Mouse (Mus musculus) myocyte (in vitro differentiated cells): ENCODE data around the gene Rhbdf2.
"Not testable (repeated sequence)": the region's sequence is repeated elsewhere in the genome, so short reads cannot be mapped to it uniquely, and the experiment has no call there.

ENCODE experiments used
- CEBPB ChIP-seq: IDR thresholded peaks from 2 replicates; pipeline ENCODE4 v1.6.1; 2011; ENCODE audit warnings: mild to moderate bottlenecking, moderate library complexity; ENCODE audit not compliant: poor library complexity, insufficient read depth, severe bottlenecking
- E2F4 ChIP-seq: IDR thresholded peaks from one replicate; pipeline ENCODE4 v1.6.1; 2011; ENCODE audit warnings: mild to moderate bottlenecking, control low read depth, moderate library complexity; ENCODE audit not compliant: insufficient read depth
- MAX ChIP-seq: IDR thresholded peaks from one replicate; pipeline ENCODE4 v1.6.1; 2011; ENCODE audit warnings: low read depth, mild to moderate bottlenecking, control low read depth
- MYOD1 ChIP-seq, 3 experiments: IDR thresholded peaks; one replicate each; pipeline ENCODE4 v1.6.1; 2011; ENCODE audit warnings: control low read depth in 2 of 3, low read depth in 2 of 3, mild to moderate bottlenecking in 2 of 3, moderate library complexity in 1 of 3; ENCODE audit not compliant: insufficient read length in 2 of 3, control insufficient read depth in 1 of 3
- MYOG ChIP-seq, 3 experiments: IDR thresholded peaks; one replicate each; pipeline ENCODE4 v1.6.1; 2011; ENCODE audit warnings: control low read depth in 2 of 3, low read depth in 2 of 3, mild to moderate bottlenecking in 2 of 3; ENCODE audit not compliant: insufficient read length in 2 of 3, control insufficient read depth in 1 of 3, insufficient read depth in 1 of 3
- POLR2A ChIP-seq: IDR thresholded peaks from one replicate; pipeline ENCODE4 v1.6.1; 2011; ENCODE audit warnings: low read depth, mild to moderate bottlenecking, control low read depth, moderate library complexity; ENCODE audit not compliant: insufficient read length
- POLR2AphosphoS2 ChIP-seq: IDR thresholded peaks from one replicate; pipeline ENCODE4 v1.6.1; 2011; ENCODE audit warnings: low read depth, control low read depth; ENCODE audit not compliant: insufficient read length
- REST ChIP-seq: IDR thresholded peaks from one replicate; pipeline ENCODE4 v1.6.1; 2011; ENCODE audit warnings: mild to moderate bottlenecking, control low read depth, moderate library complexity; ENCODE audit not compliant: insufficient read depth, insufficient read length
- SRF ChIP-seq: IDR thresholded peaks from one replicate; pipeline ENCODE4 v1.6.1; 2011; ENCODE audit warnings: low read depth; ENCODE audit not compliant: control insufficient read depth, insufficient read length
- TCF12 ChIP-seq: IDR thresholded peaks from one replicate; pipeline ENCODE4 v1.6.1; 2011; ENCODE audit warnings: mild to moderate bottlenecking, control low read depth; ENCODE audit not compliant: poor library complexity, insufficient read depth, severe bottlenecking
- USF1 ChIP-seq: IDR thresholded peaks from one replicate; pipeline ENCODE4 v1.6.1; 2011; ENCODE audit warnings: low read depth, mild to moderate bottlenecking, control low read depth, moderate library complexity

- not testable (repeated sequence) for TF ChIP-seq POLR2A; MAX; CEBPB; POLR2AphosphoS2; MYOG (IDR thresholded peaks at IDR 0.05; ENCODE audit: control insufficient read depth in 1 of 3, insufficient read depth in 1 of 3, insufficient read length in 2 of 3, low read depth in 2 of 3); E2F4; TCF12; MYOD1 (IDR thresholded peaks at IDR 0.05; ENCODE audit: control insufficient read depth in 1 of 3, insufficient read length in 2 of 3, low read depth in 2 of 3); USF1; REST; SRF
Observed at GRCm38 (mm10) chr11:116636607-116637006, 9.8 kb upstream of the Rhbdf2 start.
